Mouse (Mus musculus) stomach, embryonic 14.5 days (tissue): ENCODE results near the gene Gpam. TPM values are rescaled to one million over a fixed set of nuclear protein-coding genes. Genes with fewer than 3 reads are reported as not detected.

Source experiments
- ATAC-seq: fragments of 200-750 bp; cut with Nextera tagmentation; 2 replicates; pipeline ENCODE4 v1.8.0; 2017; ENCODE audit warnings: low read depth, moderate TSS enrichment; ENCODE audit not compliant: insufficient number of reproducible peaks, insufficient read depth, low FRiP score
- H3K27ac ChIP-seq: fragments of 300-500 bp; sonication (generic); 2 replicates; pipeline ENCODE4 v1.5.1; 2014; ENCODE audit warnings: mild to moderate bottlenecking, low read length, moderate library complexity, mixed read lengths
- H3K27me3 ChIP-seq: fragments of 300-500 bp; sonication (generic); 2 replicates; pipeline ENCODE4 v1.6.1; 2014; ENCODE audit warnings: low read length, control low read depth, mixed read lengths; ENCODE audit not compliant: control insufficient read depth, insufficient read depth
- H3K36me3 ChIP-seq: fragments of 300-500 bp; sonication (generic); 2 replicates; pipeline ENCODE4 v1.6.1; 2014; ENCODE audit warnings: mild to moderate bottlenecking, control low read depth, low read length, moderate library complexity, mixed read lengths; ENCODE audit not compliant: control insufficient read depth, insufficient read depth
- H3K4me1 ChIP-seq: fragments of 300-500 bp; sonication (generic); 2 replicates; pipeline ENCODE4 v1.6.1; 2014; ENCODE audit warnings: low read length, control low read depth, mixed read lengths; ENCODE audit not compliant: control insufficient read depth, insufficient read depth
- H3K4me2 ChIP-seq: fragments of 300-500 bp; sonication (generic); replicated peaks from 2 replicates; pipeline ENCODE4 v1.6.1; 2014; ENCODE audit warnings: low read depth, low read length, control low read depth
- H3K4me3 ChIP-seq: fragments of 300-500 bp; sonication (generic); 2 replicates; pipeline ENCODE4 v1.5.1; 2014; ENCODE audit warnings: low read depth, low read length, control low read depth
- H3K9ac ChIP-seq: fragments of 300-500 bp; sonication (generic); replicated peaks from 2 replicates; pipeline ENCODE4 v1.6.1; 2014; ENCODE audit warnings: low read depth, mild to moderate bottlenecking, control low read depth, low read length, moderate library complexity, mixed read lengths
- H3K9me3 ChIP-seq: fragments of 300-500 bp; sonication (generic); 2 replicates; pipeline ENCODE4 v1.6.1; 2016; ENCODE audit warnings: low read depth, low read length, control low read depth; ENCODE audit not compliant: control insufficient read depth
- WGBS: fragments of 180-500 bp; shearing (Covaris S2); extraction: QIAGEN DNeasy Blood & Tissue Kit; methylation state at CpG from one replicate; pipeline ENCODE4 v1.1.7; 2014; 5-methylcytosine and 5-hydroxymethylcytosine counted together
- polyA plus RNA-seq: library from polyadenylated mRNA; unstranded; fragments of >200 nt; fragmentation: Nextera tagmentation; extraction: Ambion mirVana; gene quantifications from 2 replicates; pipeline ENCODE4 v1.2.1, GENCODE M21; 2014

Gpam gene
- polyA plus RNA-seq, 1 experiment from 2014 or later, result 16.6 TPM

DNA sequence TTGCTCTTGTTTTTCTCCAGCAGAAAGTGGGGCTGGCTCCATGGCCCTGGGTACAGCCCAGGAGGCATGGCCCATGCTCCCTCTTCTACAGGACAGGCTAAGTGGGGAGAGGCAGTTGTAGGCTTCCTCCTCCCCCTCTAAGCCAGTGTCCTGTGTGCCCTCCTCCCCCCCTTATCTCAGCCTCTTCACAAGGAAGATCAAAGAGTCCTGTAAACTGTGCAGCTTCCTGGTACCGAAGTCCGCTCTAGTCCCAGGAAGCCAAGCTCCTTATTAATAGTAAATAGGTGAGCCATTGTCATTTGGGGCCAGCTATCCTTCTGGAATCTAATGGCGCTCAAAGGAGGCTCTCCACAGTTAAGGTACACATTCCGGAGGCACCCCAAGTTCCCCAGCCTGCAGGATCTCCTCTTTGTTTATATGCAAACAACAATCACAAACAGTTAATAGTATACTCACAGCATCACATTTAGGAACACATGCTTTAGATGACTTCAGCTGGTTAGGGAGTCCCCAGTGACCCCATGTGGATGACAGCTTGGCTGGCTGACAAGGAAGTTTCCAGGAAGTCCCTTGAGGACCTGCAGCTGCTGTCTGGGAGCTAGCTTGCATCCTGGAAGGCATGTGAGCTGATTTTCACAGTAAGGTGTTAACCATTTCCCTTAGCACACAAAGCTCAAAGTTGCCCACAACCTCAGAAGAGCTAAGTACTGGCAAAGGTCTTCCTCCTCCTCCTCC is 9.8 kb upstream of the Gpam start:
- no peak overlapping the region for H3K4me2 ChIP-seq
- H3K9ac ChIP-seq, result no peak overlapping the region
- no peak for ATAC-seq
- whole genome bisulfite sequencing, result 46% methylated on average over 4 of the region's 4 CpGs
- no peaks in the 10 kb centered on the region for H3K36me3 ChIP-seq
- H3K9me3 ChIP-seq, result no peaks in the 10 kb centered on the region
- H3K27me3 ChIP-seq, result no peaks in the 10 kb centered on the region
- H3K4me3 ChIP-seq, result no peak overlapping the region
- H3K27ac ChIP-seq, result no peak overlapping the region
- H3K4me1 ChIP-seq, result peaks cover 10% of the 10 kb centered on the region; the same call in 1 of the 2 replicates

DNA sequence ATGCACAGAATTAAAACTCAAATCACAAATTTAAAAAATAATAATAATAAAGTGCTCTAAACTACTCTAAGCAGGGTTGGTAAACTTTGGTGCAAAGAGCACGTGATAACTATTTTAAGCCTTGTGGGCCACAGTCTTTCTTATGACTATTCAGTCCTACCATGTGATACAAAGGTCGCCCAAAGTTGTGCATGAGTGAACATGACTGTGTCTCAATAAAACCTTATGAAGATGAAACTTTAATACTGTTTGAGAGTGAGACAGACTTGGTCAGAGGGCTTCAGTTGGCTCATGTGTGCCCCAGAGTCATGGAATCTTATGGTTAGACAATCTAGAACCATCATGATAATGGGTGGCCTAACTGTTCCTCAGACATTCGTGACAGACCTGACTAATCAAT is 8.9 kb upstream of the Gpam start:
- H3K27ac ChIP-seq, result no peak overlapping the region
- H3K4me2 ChIP-seq, result no peak overlapping the region
- H3K9me3 ChIP-seq, result no peaks in the 10 kb centered on the region
- H3K4me3 ChIP-seq, result no peak overlapping the region
- no peaks in the 10 kb centered on the region for H3K27me3 ChIP-seq
- WGBS, result 88% methylated on average over 3 of the region's 3 CpGs
- H3K36me3 ChIP-seq, result no peaks in the 10 kb centered on the region
- ATAC-seq, result no peak
- H3K4me1 ChIP-seq, result peaks cover 10% of the 10 kb centered on the region; the same call in 1 of the 2 replicates
- no peak overlapping the region for H3K9ac ChIP-seq

DNA sequence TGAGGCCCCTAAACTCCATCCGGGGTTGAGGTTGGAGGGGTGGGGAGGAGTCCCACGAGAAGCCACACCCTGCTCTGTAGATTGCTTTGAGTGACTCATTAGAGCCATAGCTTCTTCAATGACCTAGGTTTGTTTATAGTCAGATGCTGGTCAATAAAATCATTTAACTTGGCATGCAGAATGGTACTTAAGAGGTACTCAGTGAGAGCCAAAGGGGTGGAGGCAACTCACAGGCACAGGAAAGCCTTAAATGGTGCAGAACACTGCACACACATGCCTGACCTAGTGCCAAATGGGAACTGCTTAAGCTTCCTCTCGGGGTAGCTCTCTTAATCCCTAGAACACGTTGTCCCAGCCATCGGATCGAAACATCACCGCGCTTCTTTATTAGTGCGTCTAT is 7.5 kb upstream of the Gpam start:
- Histone ChIP-seq H3K9ac (no peak overlapping the region), H3K27me3 (no peaks in the 10 kb centered on the region), H3K27ac (no peak overlapping the region), H3K36me3 (no peaks in the 10 kb centered on the region), H3K4me3 (no peak overlapping the region), H3K9me3 (no peaks in the 10 kb centered on the region), H3K4me1 (peaks cover 10% of the 10 kb centered on the region; the same call in 1 of the 2 replicates), H3K4me2 (no peak overlapping the region)
- no peak for ATAC-seq
- WGBS, result 73% methylated on average over 9 of the region's 9 CpGs

DNA sequence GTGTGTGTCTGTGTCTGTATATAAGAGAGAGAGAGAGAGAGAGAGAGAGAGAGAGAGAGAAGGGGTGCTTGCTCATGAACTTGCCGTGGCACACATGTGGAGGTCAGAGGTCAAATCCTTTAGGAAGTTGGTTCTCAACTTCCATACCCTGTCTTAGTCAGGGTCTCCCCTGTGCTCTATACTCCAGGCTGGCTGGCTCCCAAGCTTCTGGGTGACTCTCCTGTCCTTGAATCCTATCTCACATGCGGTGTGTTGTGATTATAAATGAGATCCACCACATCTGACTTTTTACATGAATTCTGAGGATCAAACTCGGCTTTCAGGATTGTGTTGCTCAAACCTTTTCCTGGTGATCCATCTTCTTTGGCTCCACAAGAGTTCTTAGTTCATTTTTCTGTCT is 5.4 kb upstream of the Gpam start:
- Histone ChIP-seq H3K4me3 (no peak overlapping the region), H3K9me3 (no peaks in the 10 kb centered on the region), H3K27ac (no peak overlapping the region), H3K27me3 (no peaks in the 10 kb centered on the region), H3K4me1 (peaks cover 9% of the 10 kb centered on the region; the same call in 1 of the 2 replicates), H3K9ac (no peak overlapping the region), H3K36me3 (no peaks in the 10 kb centered on the region), H3K4me2 (no peak overlapping the region)
- no peak for ATAC-seq
- WGBS, result 78% methylated on average over 3 of the region's 3 CpGs

DNA sequence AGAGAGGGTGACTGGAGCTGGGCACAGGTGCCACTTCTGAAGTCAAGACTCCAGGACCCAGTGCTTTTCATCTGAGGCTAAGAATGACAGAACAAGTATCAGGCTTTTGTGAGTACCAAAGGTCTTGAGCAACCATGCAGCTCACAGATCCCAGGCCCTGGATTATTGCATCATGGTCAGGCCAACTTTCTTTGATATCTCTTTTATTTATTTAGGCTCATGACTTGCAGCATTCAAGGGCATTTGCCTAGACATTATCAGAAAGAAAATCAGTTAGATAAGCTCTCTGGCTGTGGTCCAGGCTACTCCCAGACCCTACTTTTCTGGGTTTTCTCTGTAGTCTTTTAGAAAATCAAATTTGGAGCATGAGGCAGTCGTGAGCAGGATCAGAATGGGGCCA is 4.7 kb upstream of the Gpam start:
- no peak for ATAC-seq
- no peaks in the 10 kb centered on the region for H3K27me3 ChIP-seq
- H3K9me3 ChIP-seq, result no peaks in the 10 kb centered on the region
- H3K36me3 ChIP-seq, result no peaks in the 10 kb centered on the region
- no peak overlapping the region for H3K27ac ChIP-seq
- 47% methylated on average over 1 of the region's 1 CpGs for WGBS
- H3K4me2 ChIP-seq, result no peak overlapping the region
- no peak overlapping the region for H3K4me3 ChIP-seq
- no peak overlapping the region for H3K9ac ChIP-seq
- H3K4me1 ChIP-seq, result 0 out of 2 replicates have a peak, but pooled peaks cover 2% of the 10 kb centered on the region

DNA sequence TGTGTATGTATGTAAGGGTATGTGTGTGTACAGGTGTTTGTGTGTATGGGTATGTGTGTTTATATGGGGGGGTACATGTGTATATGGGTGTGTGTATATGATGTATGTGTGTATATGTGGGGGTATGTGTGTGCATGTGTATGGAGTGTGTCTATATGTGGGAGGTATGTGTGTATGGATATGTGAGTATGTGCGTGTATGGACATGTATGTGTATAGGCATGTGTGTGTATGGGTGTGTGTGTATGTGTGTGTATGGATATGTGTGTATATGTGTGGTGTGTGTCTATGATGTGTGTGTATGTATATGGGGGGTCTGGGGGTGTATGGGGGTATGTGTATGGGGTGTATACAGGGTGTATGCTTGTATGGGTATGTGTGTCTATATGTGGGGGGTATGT is 1.4 kb upstream of the Gpam start:
- Histone ChIP-seq H3K4me2 (no peak overlapping the region), H3K9ac (no peak overlapping the region), H3K27me3 (no peaks in the 10 kb centered on the region), H3K9me3 (no peaks in the 10 kb centered on the region), H3K27ac (no peak overlapping the region), H3K4me1 (no peaks in the 10 kb centered on the region), H3K4me3 (no peak overlapping the region), H3K36me3 (no peaks in the 10 kb centered on the region)
- no peak for ATAC-seq
- WGBS, result 100% methylated on average over 1 of the region's 1 CpGs

DNA sequence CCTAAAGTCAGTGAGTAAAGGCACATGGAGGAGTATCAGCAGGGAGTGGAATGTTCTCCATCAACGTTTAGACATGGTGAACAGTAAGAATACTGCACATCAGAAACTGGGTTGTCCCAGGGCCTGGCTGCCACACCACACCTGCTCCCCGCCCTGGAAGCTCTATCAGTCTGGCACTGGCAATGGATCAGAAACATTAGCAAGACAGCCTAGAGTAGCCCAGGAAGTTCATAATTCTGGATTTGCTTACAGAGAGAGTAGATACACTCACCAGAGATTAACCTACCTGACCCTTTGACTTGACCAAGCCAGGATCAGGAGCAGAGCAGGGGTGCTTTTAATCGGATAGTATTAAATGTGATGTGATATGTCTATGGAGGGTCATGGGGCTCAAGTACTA is 1.6 kb downstream of the Gpam start:
- no peak for ATAC-seq
- no peak overlapping the region for H3K4me3 ChIP-seq
- no peak overlapping the region for H3K4me2 ChIP-seq
- H3K27me3 ChIP-seq, result no peaks in the 10 kb centered on the region
- H3K9ac ChIP-seq, result no peak overlapping the region
- H3K36me3 ChIP-seq, result no peaks in the 10 kb centered on the region
- WGBS, result 74% methylated on average over 3 of the region's 3 CpGs
- no peaks in the 10 kb centered on the region for H3K9me3 ChIP-seq
- H3K4me1 ChIP-seq, result 0 out of 2 replicates have a peak, but pooled peaks cover 5% of the 10 kb centered on the region
- no peak overlapping the region for H3K27ac ChIP-seq

DNA sequence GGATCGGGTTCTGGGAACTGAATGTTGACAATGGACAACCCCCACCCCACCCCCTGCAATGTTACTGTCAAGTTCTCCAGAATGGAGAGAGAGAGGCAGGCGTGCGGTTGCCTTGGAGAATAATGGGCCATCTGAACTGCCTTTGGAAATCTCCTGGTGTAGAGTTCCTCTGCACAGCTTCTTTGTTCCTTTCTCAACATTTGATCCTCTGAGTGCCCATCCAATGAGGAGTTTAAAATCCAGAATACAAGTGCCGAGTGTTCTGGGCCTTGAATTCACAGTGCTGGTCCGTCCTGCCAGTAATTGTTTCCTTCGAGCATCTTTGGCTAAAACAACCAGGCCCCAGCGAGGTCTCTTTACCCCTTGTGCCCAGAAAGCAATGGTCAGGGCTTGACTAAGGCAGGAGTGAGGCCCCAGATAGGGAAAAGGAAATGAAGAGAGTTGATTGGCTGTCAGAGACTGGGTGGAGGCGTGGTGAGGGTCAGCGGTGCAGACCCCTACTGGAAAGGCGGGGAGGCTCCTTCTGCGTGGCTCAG is 4.0 kb downstream of the Gpam start:
- H3K27me3 ChIP-seq, result no peaks in the 10 kb centered on the region
- H3K4me2 ChIP-seq, result no peak overlapping the region
- H3K4me3 ChIP-seq, result no peak overlapping the region
- no peaks in the 10 kb centered on the region for H3K36me3 ChIP-seq
- no peak for ATAC-seq
- WGBS, result 51% methylated on average over 11 of the region's 11 CpGs
- H3K4me1 ChIP-seq, result 0 out of 2 replicates have a peak, but pooled peaks cover 5% of the 10 kb centered on the region
- no peaks in the 10 kb centered on the region for H3K9me3 ChIP-seq
- no peak overlapping the region for H3K9ac ChIP-seq
- H3K27ac ChIP-seq, result no peak overlapping the region
